Mouse (Mus musculus) megakaryocyte-erythroid progenitor cell, adult 5-6 weeks (primary cell): ENCODE data around the gene Il27ra. TPM values are rescaled to one million over a fixed set of nuclear protein-coding genes. Genes with fewer than 3 reads are reported as not detected.

Source experiments
- ATAC-seq: replicated peaks from 2 replicates; pipeline ENCODE4 v1.8.0; 2016; ENCODE audit warnings: mild to moderate bottlenecking, inconsistent platforms; ENCODE audit not compliant: severe bottlenecking, poor library complexity, low FRiP score, low TSS enrichment
- total RNA-seq, 2 experiments: library from RNA; stranded (forward) in 1 of 2; stranded (reverse) in 1 of 2; fragments of 200-1000, 215-1000 nt in 1 of 2; fragments of >200 nt in 1 of 2; fragmentation: Nextera tagmentation in 1 of 2; gene quantifications; 2 replicates each; pipeline ENCODE4 v1.2.3; 2014 to 2017

Gene Il27ra
- total RNA-seq, 2 experiments from 2014 or later, result 4.5 to 24.2 TPM

DNA sequence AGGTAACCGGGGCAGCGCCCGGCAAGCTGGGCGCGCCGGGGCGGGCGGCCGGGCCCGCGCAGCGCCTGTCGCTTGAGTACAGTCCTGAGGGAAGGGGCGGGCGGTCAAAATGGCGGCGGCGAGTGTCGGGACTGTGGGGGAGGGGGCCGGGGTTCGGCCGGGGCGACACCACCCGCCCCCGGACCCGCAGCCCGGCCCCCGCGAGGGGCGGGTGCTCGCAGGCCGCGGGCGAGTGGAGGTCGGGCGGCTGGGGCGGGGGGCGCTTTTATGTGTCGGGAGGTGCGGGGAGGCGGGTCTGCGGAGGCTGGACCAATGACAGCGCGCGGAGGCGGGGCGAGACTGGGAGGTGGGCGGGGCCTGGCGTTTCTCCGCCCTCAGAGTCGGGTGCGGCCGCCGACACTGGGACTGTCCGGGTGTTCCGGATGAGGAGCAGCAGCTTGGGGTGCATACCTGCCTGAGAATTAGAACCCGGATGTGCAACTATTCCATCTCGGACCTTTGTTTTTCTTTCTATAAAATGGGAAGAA, 24.7 kb upstream of the Il27ra start:
- peak; percentile 66 for ATAC-seq

DNA sequence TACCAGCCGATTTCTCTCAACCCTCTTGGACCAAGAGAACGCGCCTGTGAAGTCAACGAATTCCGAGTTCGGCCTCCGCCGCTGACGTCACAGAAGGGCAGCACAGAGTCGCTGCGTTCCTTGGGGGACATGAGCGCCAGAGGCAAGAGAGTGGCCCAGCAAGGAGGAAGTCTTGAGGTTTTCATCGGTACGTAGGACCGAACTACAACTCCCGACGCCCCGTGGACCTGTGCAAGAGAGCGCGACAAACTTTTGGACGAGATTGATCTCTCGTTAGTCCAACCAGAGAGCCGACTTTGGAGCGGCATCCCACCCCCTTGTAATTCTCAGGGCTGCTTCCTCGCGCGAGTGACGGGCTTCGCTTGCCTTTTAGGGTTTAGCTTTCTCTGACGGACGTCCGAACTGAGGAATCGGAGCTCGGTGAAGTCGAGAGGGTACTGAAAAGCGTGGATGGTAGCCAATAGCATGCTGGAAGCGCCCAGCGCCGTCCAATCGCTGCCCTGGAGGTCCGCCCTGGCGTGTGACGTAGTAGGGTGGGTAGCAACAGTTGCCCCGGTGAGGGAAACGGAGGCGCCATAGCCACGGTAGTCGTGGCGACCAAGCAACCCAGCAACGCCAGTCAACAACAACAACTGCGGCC, 24.0 kb upstream of the Il27ra start, which contains the start of gene Rfx1:
TSS of gene Rfx1 (plus strand) at position 544 of the 640 bp plus-strand sequence.
- ATAC-seq, result peak; percentile 92

- ATAC-seq, result no peak
These were observed 23.2 kb upstream of the Il27ra start for GRCm38 (mm10) chr8:84065457-84066072.

GRCm38 (mm10) chr8:84065037-84065436, 22.6 kb upstream of the Il27ra start, which contains the start of gene Gm10643:
Gm10643 (minus strand) TSS chr8:84065137.
- no peak for ATAC-seq

- ATAC-seq, result no peak
These were observed 21.6 kb upstream of the Il27ra start for GRCm38 (mm10) chr8:84063861-84064610.

DNA sequence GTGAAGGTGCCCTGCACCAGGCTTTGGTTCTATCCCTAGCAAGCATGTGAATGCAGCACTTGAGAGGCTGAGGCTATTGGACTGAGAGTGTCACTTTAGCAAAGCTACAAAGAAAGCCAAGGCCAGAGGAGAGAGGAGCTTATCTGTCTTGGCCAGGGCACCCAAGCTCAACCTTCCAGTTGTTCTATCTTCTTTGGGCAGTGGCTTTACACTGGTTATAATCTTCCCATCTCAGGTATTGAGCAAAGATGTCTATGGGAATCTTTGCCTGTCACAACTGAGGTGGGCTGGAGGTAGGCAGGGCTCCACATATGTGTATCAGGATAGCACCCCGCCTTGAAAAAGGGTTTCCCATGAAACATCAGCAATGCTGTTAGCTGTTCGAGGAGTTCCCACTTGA, 17.9 kb upstream of the Il27ra start:
- ATAC-seq, result peak; percentile 91

DNA sequence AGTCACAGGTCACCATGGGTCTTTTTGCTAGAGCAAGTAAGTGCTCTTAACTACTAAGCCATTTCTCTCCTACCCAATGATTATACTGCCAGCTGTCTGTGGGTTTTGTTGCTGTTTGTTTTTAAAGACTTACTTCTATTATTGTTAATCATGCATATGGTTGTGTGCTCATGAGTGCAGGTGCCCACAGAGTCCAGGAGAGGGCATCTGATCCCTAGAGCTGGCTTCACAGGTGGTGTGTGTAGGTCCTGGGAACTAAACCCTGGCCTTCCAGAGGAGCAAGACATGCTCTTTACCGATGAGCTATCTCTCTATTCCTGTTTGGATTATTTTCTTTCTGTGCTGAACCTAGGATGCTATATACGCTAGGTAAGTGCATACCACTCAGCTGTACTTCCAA, 16.8 kb upstream of the Il27ra start:
- ATAC-seq, result no peak

DNA sequence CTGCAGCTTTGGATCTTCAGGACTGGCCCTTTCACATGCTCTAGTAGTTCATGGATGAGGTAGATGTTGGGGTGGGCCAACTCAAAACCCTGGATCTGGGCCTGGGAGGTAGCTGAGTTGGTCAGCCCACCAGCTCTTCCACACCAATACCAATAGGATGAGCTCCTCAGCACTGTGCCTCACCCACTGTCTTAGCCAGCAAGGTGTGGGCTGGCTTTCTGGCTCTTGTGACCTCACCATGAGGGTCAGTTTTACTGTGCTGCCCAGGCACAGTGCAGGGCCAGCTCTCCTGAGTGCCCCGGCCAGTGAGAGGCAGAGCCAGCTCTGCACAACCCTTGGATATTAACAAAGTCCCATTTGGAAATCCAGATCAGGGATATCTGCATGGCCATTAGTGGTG, 15.4 kb upstream of the Il27ra start:
- ATAC-seq, result no peak

- 0 out of 2 replicates have a peak, but pooled peaks have one; percentile 22 for ATAC-seq
These were observed 10.8 kb upstream of the Il27ra start for GRCm38 (mm10) chr8:84053229-84053628.

DNA sequence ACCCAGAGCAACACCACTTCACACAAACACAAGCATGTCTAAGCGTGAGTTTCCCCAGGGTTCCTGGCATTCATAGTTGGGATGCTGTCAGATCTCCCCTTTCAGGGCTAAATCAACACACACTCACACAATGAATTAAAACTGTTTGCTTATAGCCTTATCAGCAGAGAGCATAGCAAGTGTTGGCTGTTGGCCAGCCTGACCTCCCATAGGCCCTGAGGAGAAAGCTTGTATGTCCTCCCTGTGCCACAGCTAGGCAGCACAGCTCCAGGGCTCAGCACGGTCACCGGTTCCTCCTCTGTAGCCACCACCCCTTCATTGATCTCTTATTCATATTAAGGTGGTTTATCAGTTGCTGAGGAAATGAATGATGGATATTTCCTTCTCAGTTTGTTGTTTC, 10.4 kb upstream of the Il27ra start:
- peak; percentile 93 for ATAC-seq

- ATAC-seq, result no peak
These were observed 5.8 kb upstream of the Il27ra start for GRCm38 (mm10) chr8:84048171-84048570.

DNA sequence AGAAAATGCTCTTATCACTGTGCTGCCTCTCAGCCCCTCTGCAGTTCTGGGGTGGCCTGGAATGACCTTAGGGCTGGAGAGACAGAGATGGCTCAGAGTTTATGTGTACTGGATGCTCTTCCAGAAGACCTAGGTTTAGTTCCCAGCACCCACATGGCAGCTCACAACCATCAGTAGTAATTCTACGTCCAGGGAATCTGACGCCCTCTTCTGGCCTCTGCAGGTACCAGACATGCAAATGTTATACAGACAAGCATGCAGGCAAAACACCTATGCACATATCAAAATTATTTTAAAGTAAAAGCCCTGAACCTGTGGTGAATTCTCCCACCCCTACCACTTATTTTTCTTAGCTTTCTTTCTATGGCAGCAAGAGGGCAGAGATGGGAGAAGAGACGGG, 4.1 kb upstream of the Il27ra start:
- no peak for ATAC-seq

DNA sequence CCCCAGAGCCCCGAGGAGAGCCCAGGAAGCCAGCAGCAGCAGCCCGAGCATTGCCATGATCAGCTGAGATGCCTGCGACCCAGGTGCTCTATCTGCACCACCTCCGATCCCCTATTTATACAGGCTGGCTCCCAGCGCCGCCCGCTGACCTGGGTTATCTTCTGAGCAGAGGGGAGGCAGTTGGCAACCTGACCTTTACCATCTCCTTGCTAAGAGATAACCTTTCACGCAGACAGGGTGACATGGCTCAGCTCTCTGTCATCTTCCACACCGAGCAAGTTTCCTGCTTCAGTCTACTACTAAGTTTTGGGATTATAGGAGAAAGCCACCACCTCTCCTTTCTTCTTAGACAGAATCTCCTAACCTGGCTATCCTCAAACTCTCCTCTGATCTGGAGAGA, 2.5 kb upstream of the Il27ra start, which contains the start of gene Rln3:
TSS of gene Rln3 (minus strand) at position 101 of the 400 bp plus-strand sequence.
- ATAC-seq, result 0 out of 2 replicates have a peak, but pooled peaks have one; percentile 17

DNA sequence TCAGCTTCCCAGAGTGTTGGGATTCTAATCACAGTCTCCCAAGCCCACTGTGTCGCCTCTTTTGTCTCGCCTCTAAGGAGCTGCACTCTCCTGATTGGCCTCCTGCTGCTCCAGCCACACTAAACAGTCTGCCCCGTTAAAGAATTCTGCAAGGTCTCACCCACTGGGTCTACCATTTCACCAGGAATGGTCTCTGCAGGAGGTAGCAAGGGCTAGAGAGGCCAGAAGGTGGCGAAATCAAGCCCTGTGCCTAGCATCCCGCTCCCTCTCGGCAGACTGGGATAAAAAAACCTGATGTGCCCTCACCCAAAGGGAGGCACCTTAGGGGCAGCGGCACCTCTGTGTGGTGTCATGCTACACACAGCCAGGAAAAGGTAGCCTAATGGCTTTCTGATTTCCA, 1.7 kb upstream of the Il27ra start:
- ATAC-seq, result no peak

GRCm38 (mm10) chr8:84042948-84043342, 556 bp upstream of the Il27ra start:
- ATAC-seq, result no peak

- ATAC-seq, result peak; percentile 55; the same call in 1 of the 2 replicates
These were observed 3.3 kb downstream of the Il27ra start for GRCm38 (mm10) chr8:84039050-84039449.

- ATAC-seq, result no peak
These were observed 4.4 kb downstream of the Il27ra start for GRCm38 (mm10) chr8:84038015-84038414.

DNA sequence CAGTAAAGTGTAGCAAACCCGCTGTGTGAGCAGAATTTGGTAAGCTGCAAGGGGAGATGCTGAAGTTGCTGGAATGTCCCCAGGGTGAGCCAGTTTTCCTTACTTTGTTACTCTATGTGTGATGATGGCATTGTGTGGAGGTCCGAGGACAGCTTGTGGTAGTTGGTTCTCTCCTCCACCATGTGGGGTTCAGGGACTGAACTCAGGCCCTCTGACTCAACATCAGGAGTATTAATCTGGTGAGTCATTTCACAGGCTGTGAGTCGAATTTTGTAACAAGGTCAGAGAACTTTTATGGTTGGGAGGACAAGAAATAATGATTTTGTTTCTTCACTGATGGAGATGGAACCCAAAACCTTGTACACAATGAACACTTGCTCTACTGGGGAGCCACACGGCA, 9.6 kb downstream of the Il27ra start:
- ATAC-seq, result no peak

DNA sequence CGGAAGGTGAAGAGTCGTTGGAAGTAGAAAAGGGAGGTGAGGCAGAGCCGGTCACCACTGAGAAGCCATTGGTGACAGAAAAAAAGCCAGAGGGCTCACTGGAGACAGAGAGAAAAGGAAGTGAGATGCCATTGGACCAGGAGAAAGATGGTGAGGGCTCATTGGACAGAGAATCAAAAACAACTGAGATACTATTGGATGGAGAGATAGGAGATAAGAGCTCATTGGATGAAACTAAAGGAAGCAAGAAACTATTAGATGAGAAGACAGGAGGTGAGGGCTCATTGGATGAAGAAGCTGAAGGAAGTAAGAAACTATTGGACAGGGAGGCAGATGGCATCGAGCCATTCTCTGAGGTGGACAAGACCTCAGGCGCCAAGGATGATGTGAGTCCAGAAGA, 13.1 kb downstream of the Il27ra start:
- no peak for ATAC-seq

DNA sequence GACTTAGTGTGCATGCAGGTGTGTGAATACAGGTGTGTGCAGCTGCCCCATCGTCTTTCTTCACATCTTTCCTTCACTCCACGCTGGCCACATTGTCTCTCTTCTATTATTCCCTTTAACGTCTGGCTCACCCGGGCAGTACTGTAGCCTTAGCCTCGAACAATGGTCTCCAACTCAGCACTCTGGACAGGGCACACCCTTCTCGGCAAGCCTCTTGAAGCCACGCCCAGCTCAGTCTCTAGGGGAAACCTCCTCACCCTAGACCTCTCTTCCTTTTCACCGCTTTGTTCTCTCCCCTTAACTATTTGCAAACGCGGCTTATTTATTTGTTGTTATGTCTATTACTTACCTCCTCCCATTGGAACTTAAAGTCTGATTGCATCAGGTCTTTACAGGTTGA, 14.9 kb downstream of the Il27ra start:
- ATAC-seq, result peak; percentile 66; the same call in 1 of the 2 replicates
